Mouse (Mus musculus) brain, embryonic 18.5 days (tissue): ENCODE results near the gene Abtb2.
A peak's percentile ranks its signal among the peaks of the same experiment; 100 is the strongest.
"Not testable (repeated sequence)": the region's sequence is repeated elsewhere in the genome, so short reads cannot be mapped to it uniquely, and the experiment has no call there.

ENCODE experiments used
- DNase-seq: peaks from one replicate; pipeline ENCODE4 v3.0.0-alpha.2; 2012; ENCODE audit warnings: low read depth, low spot score

Abtb2 gene

GRCm38 (mm10) chr2:103565732-103566422, at the start of gene Abtb2:
Gene Abtb2, plus strand, starts transcription at chr2:103566310.
- DNase-seq, result peak; percentile 87

- DNase-seq, result no peak
Measured at GRCm38 (mm10) chr2:103516472-103516871, 49.6 kb upstream of the Abtb2 start.

GRCm38 (mm10) chr2:103525596-103525995, 40.5 kb upstream of the Abtb2 start:
- no peak for DNase-seq

- DNase-seq, result no peak
Measured at GRCm38 (mm10) chr2:103547132-103547531, 19.0 kb upstream of the Abtb2 start.

DNA sequence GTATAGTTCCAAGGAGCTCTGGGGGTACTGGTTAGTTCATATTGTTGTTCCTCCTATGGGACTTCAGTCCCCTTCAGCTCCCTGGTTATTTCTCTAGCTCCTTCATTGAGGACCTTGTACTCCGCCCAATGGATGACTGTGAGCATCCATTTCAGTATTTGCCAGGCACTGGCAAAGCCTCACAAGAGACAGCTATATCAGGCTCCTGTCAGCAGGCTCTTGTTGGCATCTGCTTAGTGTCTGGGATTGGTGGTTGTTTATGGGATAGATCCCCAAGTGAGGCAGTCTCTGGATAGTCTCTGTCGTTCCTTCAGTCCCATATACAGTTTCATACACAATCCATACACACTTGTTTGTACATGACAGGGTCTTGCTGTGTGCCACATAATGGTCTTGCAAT, 15.8 kb upstream of the Abtb2 start:
- DNase-seq, result not testable (repeated sequence)

GRCm38 (mm10) chr2:103554041-103554440, 12.1 kb upstream of the Abtb2 start:
- DNase-seq, result no peak

- DNase-seq, result no peak
Measured at GRCm38 (mm10) chr2:103556125-103556877, 9.8 kb upstream of the Abtb2 start.

DNA sequence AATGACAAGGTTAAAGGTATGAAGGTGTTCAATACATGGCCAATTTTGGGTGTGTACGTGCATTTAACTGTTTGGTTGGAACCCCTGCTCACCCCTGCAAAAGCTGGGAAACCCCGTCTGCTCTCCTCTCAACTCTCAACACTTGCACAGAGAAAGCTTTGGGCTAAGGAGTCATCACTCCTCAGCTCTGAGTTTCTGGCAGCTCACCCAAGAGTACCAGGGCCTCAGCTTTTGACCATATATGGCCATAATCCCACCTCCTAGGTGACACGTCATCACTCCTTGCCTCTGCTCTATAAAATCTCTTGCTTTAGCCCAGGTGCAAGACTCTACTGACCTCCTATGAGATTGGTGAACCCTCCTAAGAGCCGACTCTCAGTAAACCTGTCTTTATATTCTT, 5.2 kb upstream of the Abtb2 start:
- no peak for DNase-seq

DNA sequence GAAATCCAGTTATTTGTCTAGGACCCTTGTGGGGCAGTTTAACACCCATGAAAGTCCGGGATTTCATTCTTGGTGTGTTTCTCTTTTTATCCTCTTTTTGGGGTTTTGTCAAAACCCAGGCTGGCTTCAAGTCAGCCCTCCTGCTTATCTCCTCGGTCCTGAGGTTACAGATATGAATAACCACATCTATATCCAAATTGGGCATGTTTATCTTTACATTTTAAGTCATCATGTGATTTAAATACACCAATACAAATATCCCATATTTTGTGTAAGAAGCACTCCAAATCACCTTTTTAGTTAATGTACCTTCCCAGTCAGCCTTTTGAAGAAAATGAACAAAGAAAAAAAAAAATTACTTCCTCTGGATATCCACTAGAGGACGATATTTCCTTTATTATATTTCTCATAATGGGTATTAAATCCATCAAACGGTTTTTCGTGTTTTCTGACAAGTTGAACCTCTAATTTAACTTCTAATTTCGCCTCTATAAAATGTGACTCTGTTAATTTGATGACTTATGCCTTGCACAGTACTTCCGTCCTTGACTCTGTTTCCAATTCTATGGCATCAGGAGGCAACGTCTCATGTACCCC, 1.6 kb upstream of the Abtb2 start:
- DNase-seq, result no peak

DNA sequence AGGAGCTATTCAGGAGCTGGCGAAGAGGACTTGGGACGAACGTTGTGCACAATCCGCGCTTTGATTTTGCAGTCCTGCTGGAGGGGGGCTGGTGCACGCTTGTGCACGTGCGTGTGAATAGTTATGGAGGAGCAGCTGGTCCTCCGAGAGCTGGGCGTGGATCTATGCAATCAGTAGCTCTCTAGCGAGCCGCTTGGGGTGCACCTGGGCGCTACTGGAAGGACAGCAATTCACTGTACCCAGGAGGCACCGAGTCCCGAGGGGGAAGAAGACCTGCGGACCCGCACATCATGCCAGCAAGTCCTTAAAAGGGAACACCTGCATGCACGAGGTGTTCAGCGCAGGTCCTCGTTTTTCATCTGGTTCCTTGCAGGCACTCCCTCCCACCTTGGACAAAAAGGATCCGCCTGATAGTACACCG, 929 bp upstream of the Abtb2 start:
- DNase-seq, result no peak

DNA sequence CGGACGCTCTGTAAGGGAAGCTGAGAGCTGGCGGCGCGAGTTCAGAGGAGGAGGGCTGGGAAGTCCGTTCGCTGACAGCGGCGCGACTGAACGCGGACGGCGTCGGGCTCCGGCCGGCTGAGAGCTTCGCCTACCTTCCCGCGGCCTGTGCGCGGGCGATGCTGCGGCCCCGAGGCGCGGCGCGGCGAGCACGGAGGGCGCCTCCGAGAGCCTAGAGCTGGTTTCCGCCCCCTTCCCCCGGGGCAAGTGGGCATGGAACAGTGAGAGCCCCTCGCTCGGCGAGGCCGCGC, 258 bp downstream of the Abtb2 start:
- no peak for DNase-seq

DNA sequence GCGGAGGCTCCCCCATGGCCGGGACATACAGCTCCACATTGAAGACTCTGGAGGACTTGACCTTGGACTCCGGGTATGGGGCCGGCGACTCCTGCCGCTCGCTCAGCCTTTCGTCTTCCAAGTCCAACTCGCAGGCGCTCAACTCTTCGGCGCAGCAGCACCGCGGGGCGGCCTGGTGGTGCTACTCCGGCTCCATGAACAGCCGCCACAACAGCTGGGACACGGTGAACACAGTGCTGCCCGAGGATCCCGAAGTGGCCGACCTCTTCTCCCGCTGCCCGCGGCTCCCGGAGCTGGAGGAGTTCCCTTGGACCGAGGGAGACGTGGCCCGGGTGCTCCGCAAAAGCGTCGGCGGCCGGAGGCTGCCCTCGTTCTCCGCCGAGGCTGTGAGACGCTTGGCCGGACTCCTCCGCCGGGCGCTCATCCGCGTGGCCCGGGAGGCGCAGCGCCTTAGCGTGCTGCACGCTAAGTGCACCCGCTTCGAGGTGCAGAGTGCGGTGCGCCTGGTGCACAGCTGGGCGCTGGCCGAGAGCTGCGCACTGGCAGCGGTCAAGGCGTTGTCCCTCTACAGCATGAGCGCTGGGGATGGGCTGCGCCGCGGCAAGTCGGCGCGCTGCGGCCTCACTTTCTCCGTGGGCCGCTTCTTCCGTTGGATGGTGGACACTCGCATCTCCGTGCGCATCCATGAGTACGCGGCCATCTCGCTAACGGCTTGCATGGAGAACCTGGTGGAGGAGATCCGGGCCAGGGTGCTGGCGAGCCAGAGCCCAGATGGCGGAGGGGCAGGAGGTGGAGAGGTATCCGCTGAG, 807 bp downstream of the Abtb2 start:
- DNase-seq, result no peak

DNA sequence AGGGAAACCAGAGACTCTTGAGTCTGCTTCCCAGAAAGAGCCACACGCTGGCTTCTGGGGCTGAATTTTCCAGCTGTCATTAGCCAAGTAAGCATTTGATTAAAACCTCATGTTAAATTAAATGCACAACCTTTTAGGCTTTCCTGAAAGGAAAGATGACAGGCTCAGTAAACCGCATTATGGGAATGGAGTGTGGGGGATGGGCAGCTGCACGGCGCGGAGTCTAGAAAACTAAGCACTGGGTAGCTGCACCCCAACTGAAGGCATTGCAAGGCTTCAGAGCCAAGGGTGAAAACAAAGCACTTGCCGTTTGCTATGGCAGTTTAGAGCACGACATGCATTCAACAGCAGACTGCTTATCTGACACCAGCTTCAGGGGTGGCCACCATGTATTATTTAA, 2.1 kb downstream of the Abtb2 start:
- no peak for DNase-seq

GRCm38 (mm10) chr2:103569716-103570115, 3.6 kb downstream of the Abtb2 start:
- DNase-seq, result no peak

DNA sequence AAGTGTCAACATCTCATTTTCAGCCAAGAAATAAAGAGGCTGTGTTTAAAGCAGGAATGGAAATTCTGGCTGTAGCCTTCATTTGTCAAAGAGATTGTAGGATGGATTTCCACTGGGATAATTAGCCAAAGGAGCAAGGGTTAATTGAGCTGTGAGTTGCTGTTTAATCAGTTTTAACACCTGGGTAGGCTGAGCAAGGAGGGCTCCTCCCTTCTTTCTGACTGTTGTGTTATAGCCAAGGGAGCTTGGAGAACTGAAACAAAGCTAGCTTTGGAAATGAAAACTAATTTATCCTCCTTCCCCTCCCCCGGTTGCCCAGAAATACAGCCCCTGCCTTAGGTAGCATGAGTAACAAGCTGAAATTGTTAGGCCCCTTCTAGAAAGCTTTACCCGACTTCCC, 6.2 kb downstream of the Abtb2 start:
- DNase-seq, result no peak

DNA sequence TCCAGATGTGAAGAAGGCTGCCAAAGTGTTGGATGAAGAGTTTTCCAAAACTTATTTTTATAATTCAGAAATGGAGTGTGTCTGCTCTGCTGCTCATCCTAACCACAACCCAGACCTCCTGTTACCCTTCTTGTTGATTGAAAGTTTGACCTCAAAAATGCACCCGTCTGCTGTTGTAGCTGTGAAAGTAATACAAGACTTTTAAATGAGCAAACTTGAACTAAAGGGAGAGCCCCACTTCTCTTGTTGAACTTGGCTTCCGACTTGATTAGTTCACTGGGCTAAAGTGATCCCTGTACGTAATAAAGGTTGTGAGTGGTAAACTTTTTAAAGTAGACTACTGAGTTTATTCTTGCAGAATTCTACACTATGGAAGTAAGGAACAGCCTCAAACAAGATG, 10.3 kb downstream of the Abtb2 start:
- no peak for DNase-seq

GRCm38 (mm10) chr2:103577752-103578662, 11.9 kb downstream of the Abtb2 start:
- DNase-seq, result no peak

DNA sequence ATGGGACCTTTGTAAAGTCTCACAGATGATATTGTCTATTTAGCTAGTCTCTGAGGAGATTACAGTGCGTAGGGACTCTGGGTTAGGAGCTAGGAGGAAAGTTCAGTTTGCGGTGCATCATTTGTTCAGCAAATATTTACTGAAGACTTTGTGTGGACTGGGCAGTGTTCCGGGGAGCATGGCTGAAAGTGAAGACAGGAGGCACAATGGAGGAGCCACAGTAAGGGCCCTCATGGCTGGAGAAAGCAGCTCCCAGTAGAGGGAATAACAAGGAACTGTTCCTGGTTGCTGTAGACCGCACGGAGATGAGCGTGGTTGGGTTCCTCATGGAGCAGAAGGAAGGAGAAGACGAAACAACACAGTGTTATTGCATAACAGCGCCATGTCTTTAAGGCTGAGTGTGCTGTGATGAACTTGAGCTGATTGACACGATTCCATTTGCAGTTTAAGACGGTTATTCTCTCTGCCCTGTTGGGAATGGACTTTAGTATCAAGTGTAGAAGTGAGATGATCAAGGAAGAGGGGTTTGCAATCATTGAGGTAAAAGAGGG, 12.6 kb downstream of the Abtb2 start:
- DNase-seq, result no peak

- no peak for DNase-seq
Measured at GRCm38 (mm10) chr2:103580756-103581155, 14.6 kb downstream of the Abtb2 start.

DNA sequence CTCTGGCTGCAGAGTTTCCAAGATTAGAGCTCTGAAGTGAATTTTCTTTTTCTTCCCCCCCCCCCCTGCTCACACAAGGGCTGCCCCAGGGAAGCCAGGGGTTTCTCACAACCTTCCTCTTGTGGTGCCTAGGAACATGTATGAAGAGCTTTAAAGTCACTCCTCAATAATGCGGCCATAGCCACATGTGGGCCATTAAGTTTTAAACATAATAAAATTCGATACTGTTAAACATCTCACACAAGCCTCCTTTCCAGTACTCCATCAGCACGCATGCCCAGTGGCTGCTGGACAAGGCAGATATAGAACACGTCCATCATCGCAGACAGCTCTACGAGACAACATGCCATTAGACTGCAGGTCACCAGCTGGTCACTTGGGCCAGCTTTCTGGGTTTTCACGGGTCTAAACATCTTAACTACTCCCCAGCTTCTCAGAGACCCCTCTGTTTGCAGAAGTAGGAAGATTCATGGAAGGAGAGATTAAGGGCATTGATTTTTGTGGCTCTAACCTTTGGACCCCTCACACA, 15.3 kb downstream of the Abtb2 start:
- DNase-seq, result no peak

GRCm38 (mm10) chr2:103583316-103583715, 17.2 kb downstream of the Abtb2 start:
- no peak for DNase-seq
